Mouse (Mus musculus) embryonic fibroblast, embryonic 13.5 days (primary cell): ENCODE measurements around the gene Gm19402.

Experiments used
- CTCF ChIP-seq: IDR thresholded peaks from 2 replicates; pipeline ENCODE4 v1.5.1; 2011; ENCODE audit warnings: mild to moderate bottlenecking, control low read depth, low read length, moderate library complexity, borderline replicate concordance; ENCODE audit not compliant: insufficient read depth
- POLR2A ChIP-seq: IDR thresholded peaks from 2 replicates; pipeline ENCODE4 v1.6.1; 2011; ENCODE audit warnings: low read depth, mild to moderate bottlenecking, control low read depth, low read length, moderate library complexity

- TF ChIP-seq CTCF (no peak), POLR2A (no peak)
Observed at GRCm38 (mm10) chr10:77671519-77671918, 19.0 kb downstream of the Gm19402 start.
